Mouse (Mus musculus): ENCODE data around the gene Trhr2. TPM values are rescaled to one million over a fixed set of nuclear protein-coding genes. Genes with fewer than 3 reads are reported as not detected.

Trhr2 gene
- not detected in 2 replicates for polyA plus RNA-seq (2015; fragmentation: Nextera tagmentation; extraction: Ambion mirVana)

- ATAC-seq (ENCODE audit: low FRiP score, low TSS enrichment) (no peak), DNase-seq (ENCODE audit: low spot score) (no peak)
- H3K4me1 ChIP-seq (replicated peaks; ENCODE audit: control insufficient read depth, insufficient read depth) = no peaks in the 10 kb centered on the region
- H3K4me3 ChIP-seq (ENCODE audit: low read depth, low read length) = no peak within 1 kb of the TSS
- 87% methylated on average over 7 of the region's 7 CpGs for WGBS
- H3K4me2 ChIP-seq (replicated peaks; ENCODE audit: low read depth) = no peak within 1 kb of the TSS
- H3K27ac ChIP-seq (replicated peaks) = no peak within 1 kb of the TSS
- TF ChIP-seq EP300 (optimal IDR thresholded peaks at IDR 0.05) = no peak
- TF ChIP-seq CTCF (IDR thresholded peaks at IDR 0.05; ENCODE audit: low read depth) = no peak
- no peak within 1 kb of the TSS for H3K9ac ChIP-seq (ENCODE audit: low read length)
- no peaks in the 10 kb centered on the region for H3K27me3 ChIP-seq (ENCODE audit: control insufficient read depth, insufficient read depth, low read length)
- H3K9me3 ChIP-seq (ENCODE audit: control insufficient read depth, low read length) = no peaks in the 10 kb centered on the region
- H3K36me3 ChIP-seq (ENCODE audit: control insufficient read depth, insufficient read depth, low read length) = no peaks in the 10 kb centered on the region
Observed at GRCm38 (mm10) chr8:122360696-122361416, at the start of gene Trhr2. Gene Trhr2 (minus strand): TSS chr8:122360746.

DNA sequence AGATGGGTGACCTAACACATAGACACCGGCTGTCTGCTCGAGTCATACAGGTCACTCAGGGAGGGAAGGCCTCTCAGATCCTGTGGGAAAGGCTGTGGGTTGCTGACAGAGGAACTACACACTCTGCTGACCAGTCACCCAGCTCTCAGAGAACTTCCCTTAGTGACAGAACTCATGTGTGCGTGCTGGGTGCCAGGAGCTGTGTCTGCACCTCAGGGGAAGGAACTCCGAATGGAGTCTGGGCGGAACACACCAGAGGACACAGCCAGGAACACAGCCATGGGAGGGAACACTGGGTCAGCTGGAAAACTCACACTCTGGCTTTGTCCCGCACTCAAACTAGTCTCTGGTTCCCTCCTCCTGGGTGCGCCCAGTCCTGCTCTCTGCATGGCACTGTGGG is 47.1 kb upstream of the Trhr2 start:
- H3K9ac ChIP-seq (ENCODE audit: low read length) = no peak overlapping the region
- 92% methylated on average over 7 of the region's 7 CpGs for WGBS
- H3K27ac ChIP-seq (replicated peaks) = no peak overlapping the region
- H3K4me1 ChIP-seq (replicated peaks; ENCODE audit: control insufficient read depth, insufficient read depth) = no peaks in the 10 kb centered on the region
- no peak overlapping the region for H3K4me3 ChIP-seq (ENCODE audit: low read depth, low read length)
- peaks cover 58% of the 10 kb centered on the region for H3K36me3 ChIP-seq (ENCODE audit: control insufficient read depth, insufficient read depth, low read length)
- H3K4me2 ChIP-seq (replicated peaks; ENCODE audit: low read depth) = no peak overlapping the region
- DNase-seq (ENCODE audit: low spot score) (no peak), ATAC-seq (ENCODE audit: low FRiP score, low TSS enrichment) (no peak)
- no peaks in the 10 kb centered on the region for H3K27me3 ChIP-seq (ENCODE audit: control insufficient read depth, insufficient read depth, low read length)
- no peak for TF ChIP-seq EP300 (optimal IDR thresholded peaks at IDR 0.05)
- TF ChIP-seq CTCF (IDR thresholded peaks at IDR 0.05; ENCODE audit: low read depth) = no peak
- H3K9me3 ChIP-seq (ENCODE audit: control insufficient read depth, low read length) = no peaks in the 10 kb centered on the region

- ATAC-seq (ENCODE audit: low FRiP score, low TSS enrichment) (no peak), DNase-seq (ENCODE audit: low spot score) (no peak)
- H3K4me2 ChIP-seq (replicated peaks; ENCODE audit: low read depth) = no peak overlapping the region
- TF ChIP-seq EP300 (optimal IDR thresholded peaks at IDR 0.05) (no peak), CTCF (IDR thresholded peaks at IDR 0.05; ENCODE audit: low read depth) (no peak)
- WGBS = 86% methylated on average over 9 of the region's 9 CpGs
- no peaks in the 10 kb centered on the region for H3K9me3 ChIP-seq (ENCODE audit: control insufficient read depth, low read length)
- peaks cover 59% of the 10 kb centered on the region for H3K36me3 ChIP-seq (ENCODE audit: control insufficient read depth, insufficient read depth, low read length)
- H3K9ac ChIP-seq (ENCODE audit: low read length) = no peak overlapping the region
- H3K4me1 ChIP-seq (replicated peaks; ENCODE audit: control insufficient read depth, insufficient read depth) = no peaks in the 10 kb centered on the region
- H3K4me3 ChIP-seq (ENCODE audit: low read depth, low read length) = no peak overlapping the region
- H3K27me3 ChIP-seq (ENCODE audit: control insufficient read depth, insufficient read depth, low read length) = no peaks in the 10 kb centered on the region
- no peak overlapping the region for H3K27ac ChIP-seq (replicated peaks)
Observed at GRCm38 (mm10) chr8:122405146-122405805, 44.7 kb upstream of the Trhr2 start.

DNA sequence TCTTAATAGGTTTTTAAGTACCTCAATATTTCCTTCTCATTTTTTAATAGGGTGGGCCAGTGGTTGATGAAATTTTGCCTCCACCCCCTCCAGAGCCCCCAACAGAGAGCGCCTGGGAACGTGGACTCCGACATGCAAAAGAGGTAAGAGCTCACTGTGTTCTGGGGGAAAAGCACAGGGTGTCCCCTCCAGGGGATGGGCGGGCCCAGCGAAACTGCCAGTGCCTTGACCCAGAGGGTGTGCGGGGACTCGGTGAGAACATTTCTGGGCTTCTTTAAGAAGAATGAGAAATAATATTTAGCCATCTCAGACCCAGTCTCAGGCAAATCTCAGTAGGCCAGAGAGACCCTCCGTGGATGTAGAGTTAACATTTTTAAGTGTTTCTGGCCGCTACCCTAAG is 37.6 kb upstream of the Trhr2 start:
- Histone ChIP-seq H3K4me3 (ENCODE audit: low read depth, low read length) (no peak overlapping the region), H3K27ac (replicated peaks) (no peak overlapping the region), H3K9ac (ENCODE audit: low read length) (no peak overlapping the region), H3K27me3 (ENCODE audit: control insufficient read depth, insufficient read depth, low read length) (no peaks in the 10 kb centered on the region), H3K4me1 (replicated peaks; ENCODE audit: control insufficient read depth, insufficient read depth) (no peaks in the 10 kb centered on the region), H3K9me3 (ENCODE audit: control insufficient read depth, low read length) (no peaks in the 10 kb centered on the region), H3K36me3 (ENCODE audit: control insufficient read depth, insufficient read depth, low read length) (peaks cover 29% of the 10 kb centered on the region), H3K4me2 (replicated peaks; ENCODE audit: low read depth) (no peak overlapping the region)
- 93% methylated on average over 9 of the region's 9 CpGs for WGBS
- TF ChIP-seq CTCF (IDR thresholded peaks at IDR 0.05; ENCODE audit: low read depth) (no peak), EP300 (optimal IDR thresholded peaks at IDR 0.05) (no peak)
- no peak for ATAC-seq (ENCODE audit: low FRiP score, low TSS enrichment)
- no peak for DNase-seq (ENCODE audit: low spot score)

DNA sequence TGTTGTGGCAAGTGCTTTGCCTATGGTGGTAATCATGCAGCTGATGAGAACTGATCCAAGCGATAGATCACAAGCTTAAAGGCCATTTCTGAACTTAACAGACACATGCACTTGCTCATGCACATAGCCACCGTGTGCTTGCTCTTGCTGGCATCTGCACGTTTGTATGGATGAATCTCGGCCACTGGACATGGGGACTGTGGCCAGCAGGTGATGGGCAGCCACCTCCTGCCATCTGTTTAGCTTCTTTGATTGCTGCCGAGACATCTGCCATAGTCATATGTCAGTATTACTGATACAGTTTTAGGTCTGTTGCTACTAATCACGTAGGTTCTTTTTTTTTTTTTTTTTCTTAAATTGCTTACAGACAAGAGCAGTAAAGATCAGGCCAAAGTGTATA is 34.7 kb upstream of the Trhr2 start:
- no peak overlapping the region for H3K27ac ChIP-seq (replicated peaks)
- H3K9me3 ChIP-seq (ENCODE audit: control insufficient read depth, low read length) = no peaks in the 10 kb centered on the region
- H3K4me3 ChIP-seq (ENCODE audit: low read depth, low read length) = no peak overlapping the region
- no peaks in the 10 kb centered on the region for H3K4me1 ChIP-seq (replicated peaks; ENCODE audit: control insufficient read depth, insufficient read depth)
- H3K27me3 ChIP-seq (ENCODE audit: control insufficient read depth, insufficient read depth, low read length) = no peaks in the 10 kb centered on the region
- peaks cover 9% of the 10 kb centered on the region; the same call in 1 of the 2 replicates for H3K36me3 ChIP-seq (ENCODE audit: control insufficient read depth, insufficient read depth, low read length)
- DNase-seq (ENCODE audit: low spot score) (no peak), ATAC-seq (ENCODE audit: low FRiP score, low TSS enrichment) (no peak)
- TF ChIP-seq CTCF (IDR thresholded peaks at IDR 0.05; ENCODE audit: low read depth) (no peak), EP300 (optimal IDR thresholded peaks at IDR 0.05) (no peak)
- no peak overlapping the region for H3K4me2 ChIP-seq (replicated peaks; ENCODE audit: low read depth)
- no peak overlapping the region for H3K9ac ChIP-seq (ENCODE audit: low read length)
- 86% methylated on average over 6 of the region's 6 CpGs for WGBS

GRCm38 (mm10) chr8:122393717-122394116 is 33.2 kb upstream of the Trhr2 start:
- DNase-seq (ENCODE audit: low spot score) (no peak), ATAC-seq (ENCODE audit: low FRiP score, low TSS enrichment) (no peak)

More at GRCm38 (mm10) chr8:122393717-122394116, 33.2 kb upstream of the Trhr2 start:
- Histone ChIP-seq H3K27ac (replicated peaks) (no peak overlapping the region), H3K4me3 (ENCODE audit: low read depth, low read length) (no peak overlapping the region), H3K9me3 (ENCODE audit: control insufficient read depth, low read length) (no peaks in the 10 kb centered on the region), H3K36me3 (ENCODE audit: control insufficient read depth, insufficient read depth, low read length) (peaks cover 10% of the 10 kb centered on the region), H3K4me1 (replicated peaks; ENCODE audit: control insufficient read depth, insufficient read depth) (no peaks in the 10 kb centered on the region), H3K9ac (ENCODE audit: low read length) (no peak overlapping the region), H3K4me2 (replicated peaks; ENCODE audit: low read depth) (no peak overlapping the region), H3K27me3 (ENCODE audit: control insufficient read depth, insufficient read depth, low read length) (no peaks in the 10 kb centered on the region)
- TF ChIP-seq EP300 (optimal IDR thresholded peaks at IDR 0.05) = no peak
- TF ChIP-seq CTCF (IDR thresholded peaks at IDR 0.05; ENCODE audit: low read depth) = no peak
